Mouse (Mus musculus): ENCODE results near the gene Stat3.

DNA sequence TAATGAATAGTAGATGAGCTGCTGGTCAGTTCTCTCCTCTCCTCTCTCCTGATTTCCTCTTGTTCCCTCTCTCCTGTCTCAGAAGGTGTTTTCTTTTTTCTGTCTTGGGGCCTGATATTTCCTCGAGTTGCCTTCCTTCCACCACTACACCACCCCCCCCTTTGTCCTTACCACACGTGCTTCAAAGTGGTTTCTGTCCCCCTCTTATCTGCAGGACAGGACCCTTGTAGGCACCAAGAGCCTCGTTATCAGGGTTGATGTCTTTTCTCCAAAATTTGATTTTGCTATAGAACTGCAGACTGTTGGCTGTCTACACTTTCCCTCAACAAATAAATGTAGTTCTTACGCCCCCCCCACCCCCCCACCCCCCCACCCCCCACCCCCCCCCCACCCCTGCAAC lies 9.0 kb upstream of the Stat3 start:
- TF ChIP-seq CTCF (conservative IDR thresholded peaks at IDR 0.05 in 1 of 2, IDR thresholded peaks at IDR 0.05 in 1 of 2; ENCODE audit: low read depth in 2 of 2, low read length in 2 of 2): no peak
- TF ChIP-seq UBTF (IDR thresholded peaks at IDR 0.05; ENCODE audit: low read depth, low read length): no peak
- no peak for TF ChIP-seq E2F4 (IDR thresholded peaks at IDR 0.05; ENCODE audit: insufficient replicate concordance, low read depth, low read length)
- no peak for TF ChIP-seq USF1 (IDR thresholded peaks at IDR 0.05; ENCODE audit: low read depth, low read length)
- TF ChIP-seq CHD1 (IDR thresholded peaks at IDR 0.05; ENCODE audit: low read depth, low read length): no peak
- no peak for TF ChIP-seq MAX (IDR thresholded peaks at IDR 0.05; ENCODE audit: low read length)

All from CH12.LX (cell line).